In genomic region chr2:153161684-153162080, GRCm38 (mm10) we compare ENCODE assay signal across 8 mouse cellular contexts. TPM values are rescaled to one million over a fixed set of nuclear protein-coding genes. Genes with fewer than 3 reads are reported as not detected.
DNase-seq lines count a peak whose midpoint lies in the region; ATAC-seq lines count a peak whose summit lies in the region.

No protein-coding gene starts in this region.

- H3K9ac ChIP-seq in kidney, embryonic 15.5 days: peak overlapping the region; percentile 88

- peaks cover 20% of the 10 kb centered on the region for H3K4me1 ChIP-seq in kidney, embryonic 15.5 days
- peaks cover 65% of the 10 kb centered on the region for H3K4me1 ChIP-seq in megakaryocyte, embryonic 14.5 days

- no peaks in the 10 kb centered on the region for H3K9me3 ChIP-seq in kidney, embryonic 15.5 days (replicated peaks)
- H3K9me3 ChIP-seq in megakaryocyte, embryonic 14.5 days: peaks cover 4% of the 10 kb centered on the region; the same call in 1 of the 2 replicates

- no peaks in the 10 kb centered on the region for H3K27me3 ChIP-seq in kidney, embryonic 15.5 days
- H3K27me3 ChIP-seq in megakaryocyte, embryonic 14.5 days (replicated peaks): no peaks in the 10 kb centered on the region

- H3K4me2 ChIP-seq in kidney, embryonic 15.5 days: peak overlapping the region; percentile 90

- H3K27ac ChIP-seq in kidney, embryonic 15.5 days: peak overlapping the region; percentile 96

- ATAC-seq in kidney, embryonic 15.5 days (replicated peaks; ENCODE audit: low FRiP score): peak; percentile 68
- peak; percentile 33 for ATAC-seq in activated CD4-positive, CD25-positive, alpha-beta regulatory T cell, adult 4 months
- peak; percentile 56 for ATAC-seq in granulocyte monocyte progenitor cell, adult 5-6 weeks (replicated peaks; ENCODE audit: poor library complexity, severe bottlenecking)

- WGBS in kidney, embryonic 15.5 days: under 1% methylated on average over 16 of the region's 16 CpGs

- peak overlapping the region; percentile 91 for H3K4me3 ChIP-seq in kidney, embryonic 15.5 days (replicated peaks)
- H3K4me3 ChIP-seq in megakaryocyte, embryonic 14.5 days (replicated peaks): peak overlapping the region; percentile 95

- DNase-seq in kidney, postnatal 14 days: no peak
- no peak for DNase-seq in spleen, postnatal 14 days (ENCODE audit: low spot score in 2 of 2)
- no peak for DNase-seq in embryo, embryonic 11 days
- DNase-seq in left cerebral cortex, adult 11 months (ENCODE audit: low spot score): no peak

- peaks cover 8% of the 10 kb centered on the region; the same call in 1 of the 2 replicates for H3K36me3 ChIP-seq in kidney, embryonic 15.5 days
- peaks cover 22% of the 10 kb centered on the region for H3K36me3 ChIP-seq in megakaryocyte, embryonic 14.5 days (replicated peaks; ENCODE audit: low read length)

RNA-seq across cellular contexts. Expression of gene Tm9sf4, which starts 0.6 kb away (rescaled TPM):
- 90.9 and 93.2 TPM in 2 replicates for polyA plus RNA-seq in kidney, embryonic 15.5 days (2015; fragmentation: Nextera tagmentation; extraction: Ambion mirVana)
- 10 to 100 TPM; 24.1 to 41.4 TPM for polyA plus RNA-seq in activated CD4-positive, CD25-positive, alpha-beta regulatory T cell, adult 4 months (2017; shearing (Covaris generic))
- 54.2 and 60.7 TPM in 2 replicates for total RNA-seq in granulocyte monocyte progenitor cell, adult 5-6 weeks (2014; fragmentation: Nextera tagmentation)
- 61.3 and 91.4 TPM in 2 replicates for total RNA-seq in granulocyte monocyte progenitor cell, adult 5-6 weeks (2017)
- polyA plus RNA-seq in megakaryocyte, embryonic 14.5 days (2012; ENCODE audit: insufficient read depth, low replicate concordance): 23.8 and 32.4 TPM in 2 replicates

RNA-seq across cellular contexts. Expression of gene Hck, which starts 53.4 kb away (rescaled TPM):
- polyA plus RNA-seq in kidney, embryonic 15.5 days (2015; fragmentation: Nextera tagmentation; extraction: Ambion mirVana): 5.3 and 5.4 TPM in 2 replicates
- under 1 TPM in 1 of 2 experiments, not detected in 1; 0.97 TPM for polyA plus RNA-seq in activated CD4-positive, CD25-positive, alpha-beta regulatory T cell, adult 4 months (2017; shearing (Covaris generic))
- total RNA-seq in granulocyte monocyte progenitor cell, adult 5-6 weeks (2014; fragmentation: Nextera tagmentation): 6.4 and 9.5 TPM in 2 replicates
- total RNA-seq in granulocyte monocyte progenitor cell, adult 5-6 weeks (2017): 13.1 and 17.5 TPM in 2 replicates
- 1.9 and 8.1 TPM in 2 replicates for polyA plus RNA-seq in megakaryocyte, embryonic 14.5 days (2012; ENCODE audit: insufficient read depth, low replicate concordance)
